Mouse (Mus musculus): Measurements from ENCODE around the gene Olfr748.
"Not testable (repeated sequence)": the region's sequence is repeated elsewhere in the genome, so short reads cannot be mapped to it uniquely, and the experiment has no call there.

Olfr748 gene

GRCm38 (mm10) chr14:50707073-50707472 lies at the start of gene Olfr748:
Olfr748 (plus strand) TSS chr14:50707373.
- DNase-seq = no peak

- DNase-seq = no peak
Measured at GRCm38 (mm10) chr14:50693106-50693505, 14.1 kb upstream of the Olfr748 start, which contains the start of gene Olfr747. Olfr747 (minus strand) TSS chr14:50693206.

- DNase-seq = not testable (repeated sequence)
Measured at GRCm38 (mm10) chr14:50719875-50720274, 12.7 kb downstream of the Olfr748 start.

GRCm38 (mm10) chr14:50722371-50722770 lies 15.2 kb downstream of the Olfr748 start:
- DNase-seq = not testable (repeated sequence)

GRCm38 (mm10) chr14:50740334-50740733 lies 33.2 kb downstream of the Olfr748 start:
- no peak for DNase-seq

- DNase-seq = no peak
Measured at GRCm38 (mm10) chr14:50741584-50741983, 34.4 kb downstream of the Olfr748 start.

GRCm38 (mm10) chr14:50744994-50745393 lies 37.8 kb downstream of the Olfr748 start, which contains the start of gene Olfr749:
Olfr749 (minus strand) TSS chr14:50745094.
- DNase-seq = no peak

GRCm38 (mm10) chr14:50758416-50759085 lies 51.4 kb downstream of the Olfr748 start:
- no peak for DNase-seq

Data from kidney, adult 9 months (tissue).